Mouse (Mus musculus) E14TG2a.4 (cell line): ENCODE results near the gene Prss30.

Source experiments
- CTCF ChIP-seq: conservative IDR thresholded peaks from 2 replicates; pipeline ENCODE4 v1.5.1; 2014; ENCODE audit warnings: low read length
- NANOG ChIP-seq: IDR thresholded peaks from 2 replicates; pipeline ENCODE4 v1.6.1; 2014; ENCODE audit warnings: borderline replicate concordance, low read length, mixed read lengths
- POU5F1 ChIP-seq: IDR thresholded peaks from 2 replicates; pipeline ENCODE4 v1.6.1; 2014; ENCODE audit warnings: low read length, borderline replicate concordance

DNA sequence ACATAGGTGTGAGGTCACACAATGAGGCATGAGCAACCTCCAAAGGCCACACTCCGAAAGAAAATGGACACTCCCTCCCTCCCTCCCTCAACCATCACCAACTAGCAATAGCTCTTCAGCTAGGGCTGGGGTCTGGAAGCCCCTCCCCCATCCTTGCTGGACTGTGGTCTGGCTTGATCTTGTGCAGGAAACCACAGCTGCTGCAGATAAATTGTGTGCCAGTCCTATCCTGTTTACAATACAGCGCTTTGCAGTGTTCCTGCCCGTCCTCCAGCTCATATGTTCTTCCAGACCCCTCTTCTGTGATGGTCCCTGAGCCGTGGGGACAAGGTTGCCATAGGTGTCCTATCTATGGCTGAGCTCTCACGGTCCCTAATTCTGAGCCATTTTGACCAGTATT lies 49.2 kb downstream of the Prss30 start:
- TF ChIP-seq CTCF = no peak
- TF ChIP-seq POU5F1 = no peak
- no peak for TF ChIP-seq NANOG
